Mouse (Mus musculus) Patski (cell line): ENCODE data around the gene Rps26. TPM values are rescaled to one million over a fixed set of nuclear protein-coding genes. Genes with fewer than 3 reads are reported as not detected.

Experiments used
- ATAC-seq: fragments of 100-300 bp; one replicate; pipeline ENCODE4 v1.8.0; 2021
- CTCF ChIA-PET: fragments of 350-600 bp; sonication (Branson Sonifier 250); formaldehyde crosslinking; loops from one replicate; lab custom pipeline; 2022; ENCODE audit warnings: inconsistent platforms; lab: Charles Lee
- POLR2A ChIA-PET: fragments of 350-600 bp; sonication (Branson Sonifier 250); formaldehyde crosslinking; loops from one replicate; lab custom pipeline; 2022; ENCODE audit warnings: antibody characterized with exemption, inconsistent platforms; lab: Charles Lee
- DNase-seq: peaks from one replicate; pipeline ENCODE4 v3.0.0-alpha.2; 2011; ENCODE audit warnings: low read depth, low spot score
- H3K27me3 ChIP-seq: fragments of 371-371 bp; one replicate; pipeline ENCODE4 v1.5.1; 2021
- CTCF ChIP-seq: fragments of 100-300 bp; IDR thresholded peaks from one replicate; pipeline ENCODE4 v1.5.1; 2021
- in situ Hi-C: fragments of 300-500 bp; cut with MboI; formaldehyde crosslinking; loops from 3 replicates; pipeline ENCODE4 v1.11.1; 2018; ENCODE audit warnings: low pct_unique_long_range_greater_than_20kb, mixed read lengths
- polyA plus RNA-seq: library from polyadenylated mRNA; unstranded; gene quantifications from one replicate; pipeline ENCODE4 v1.2.3, GENCODE M21; 2021

Rps26 gene
- 259 TPM for polyA plus RNA-seq

GRCm38 (mm10) chr10:128626311-128627310 is at the start of gene Rps26:
Gene Rps26, minus strand, starts transcription at chr10:128626747.
- no peaks in the 10 kb centered on the region for H3K27me3 ChIP-seq
- TF ChIP-seq CTCF, result no peak
- peak; percentile 95 for DNase-seq
- ChIA-PET POLR2A (no interaction called here), CTCF (interaction anchor here (0.6 kb wide), 1 partner anchor 22 kb away, joined by 3 read pairs; no protein-coding TSS in a partner anchor)
- in situ Hi-C loops, result loop anchor here (5.0 kb wide), 1 partner anchor 46 kb away; the partner anchor contains the start of gene Suox
- ATAC-seq, result peak; percentile 93

DNA sequence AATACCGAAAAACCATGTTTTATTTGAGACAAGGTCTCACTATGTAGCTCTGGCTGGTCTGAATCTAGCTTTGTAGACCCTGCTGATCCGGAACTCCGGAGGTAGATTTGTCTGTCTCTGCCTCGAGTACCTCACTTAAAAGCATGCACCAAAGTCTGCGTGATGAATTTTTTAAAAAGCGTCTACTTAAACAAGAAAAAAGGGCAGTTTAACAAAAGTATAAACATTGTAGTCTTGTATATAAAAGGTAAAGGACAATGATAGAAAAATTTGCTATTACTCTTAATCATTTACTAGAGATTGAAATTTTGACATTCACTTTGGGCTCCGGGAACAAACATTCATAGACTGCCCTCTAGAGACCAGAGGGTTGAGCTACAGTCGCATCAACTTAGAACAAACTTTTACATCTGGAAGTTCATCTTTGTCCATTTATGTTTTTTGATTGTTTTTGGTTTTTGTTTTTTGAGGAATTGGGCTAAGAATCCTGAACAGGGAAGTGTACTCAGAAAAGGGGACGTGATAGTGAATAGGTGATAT is 48.0 kb upstream of the Rps26 start:
- in situ Hi-C loops, result loop anchor here (5.0 kb wide), 1 partner anchor 47 kb away; the partner anchor contains the start of gene Rps26
- ATAC-seq (peak; percentile 22), DNase-seq (no peak)
- POLR2A ChIA-PET, result interaction anchor here (0.5 to 1.1 kb wide), 3 partner anchors 14 to 127 kb away, joined by 3 to 4 read pairs (median 3); partner anchors contain the start of gene Zc3h10
- H3K27me3 ChIP-seq, result no peaks in the 10 kb centered on the region
- peak; percentile 66 for TF ChIP-seq CTCF
- CTCF ChIA-PET, result interaction anchor here (0.6 to 2.1 kb wide), 10 partner anchors 13 to 224 kb away, joined by 3 to 11 read pairs (median 4); partner anchors contain the start of gene Erbb3

DNA sequence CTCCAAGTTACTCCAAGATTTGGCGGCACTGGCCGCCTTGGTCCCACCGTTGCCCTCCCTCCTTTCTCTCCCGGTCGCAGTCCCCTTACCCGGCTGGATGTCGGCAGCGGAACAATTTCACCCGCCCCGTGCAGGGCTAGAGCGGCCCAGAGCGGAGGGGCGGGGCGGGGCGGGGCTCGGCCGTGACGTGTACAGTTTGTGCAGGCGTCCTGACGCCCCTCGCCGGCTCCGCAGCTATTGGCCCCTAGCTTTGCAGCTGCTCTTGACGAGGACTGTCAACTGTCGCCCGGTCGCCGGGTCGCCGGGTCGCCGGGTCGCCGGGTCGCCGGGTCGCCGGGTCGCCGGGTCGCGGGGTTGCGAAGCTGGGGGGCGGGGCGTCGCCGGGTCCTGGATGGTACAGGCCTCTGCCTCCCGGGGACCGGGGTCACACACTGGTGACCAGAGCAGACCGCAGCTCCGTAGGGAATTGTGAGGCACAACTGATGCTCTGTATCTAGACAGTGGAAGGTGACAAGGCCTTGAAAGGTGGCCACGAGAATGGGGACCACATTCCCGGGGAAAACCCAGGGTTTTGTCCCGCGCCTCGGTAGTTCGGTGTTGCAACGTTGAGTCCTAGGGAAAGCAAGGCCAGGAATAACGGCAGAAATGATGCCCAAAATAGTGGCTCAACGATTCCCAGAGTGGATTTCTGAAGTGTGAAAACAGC is 47.4 kb upstream of the Rps26 start, which contains the start of gene Suox:
Gene Suox, minus strand, starts transcription at position 311 of the 706 bp plus-strand sequence.
- ChIA-PET CTCF (interaction anchor here (1.0 to 2.1 kb wide), 7 partner anchors 12 to 84 kb away, joined by 3 to 11 read pairs (median 4); partner anchors contain the start of gene Erbb3), POLR2A (interaction anchor here (0.6 to 1.1 kb wide), 2 partner anchors 99 to 126 kb away, joined by 3 to 4 read pairs; partner anchors contain the start of gene Zc3h10)
- ATAC-seq, result peak; percentile 89
- in situ Hi-C loops, result loop anchor here (5.0 kb wide), 1 partner anchor 47 kb away; the partner anchor contains the start of gene Rps26
- no peaks in the 10 kb centered on the region for H3K27me3 ChIP-seq
- TF ChIP-seq CTCF, result no peak
- DNase-seq, result no peak

GRCm38 (mm10) chr10:128671148-128671547 is 44.6 kb upstream of the Rps26 start:
- no peak for ATAC-seq
- no peak for TF ChIP-seq CTCF
- in situ Hi-C loops, result loop anchor here (5.0 kb wide), 1 partner anchor 44 kb away; the partner anchor contains the start of gene Rps26
- no peaks in the 10 kb centered on the region for H3K27me3 ChIP-seq
- DNase-seq, result no peak
- POLR2A ChIA-PET, result no interaction called here
- CTCF ChIA-PET, result no interaction called here

- no peak for ATAC-seq
- ChIA-PET POLR2A (no interaction called here), CTCF (no interaction called here)
- in situ Hi-C loops, result no loop called here
- DNase-seq, result no peak
- no peak for TF ChIP-seq CTCF
- H3K27me3 ChIP-seq, result no peaks in the 10 kb centered on the region
Observed at GRCm38 (mm10) chr10:128668790-128669672, 42.5 kb upstream of the Rps26 start.

DNA sequence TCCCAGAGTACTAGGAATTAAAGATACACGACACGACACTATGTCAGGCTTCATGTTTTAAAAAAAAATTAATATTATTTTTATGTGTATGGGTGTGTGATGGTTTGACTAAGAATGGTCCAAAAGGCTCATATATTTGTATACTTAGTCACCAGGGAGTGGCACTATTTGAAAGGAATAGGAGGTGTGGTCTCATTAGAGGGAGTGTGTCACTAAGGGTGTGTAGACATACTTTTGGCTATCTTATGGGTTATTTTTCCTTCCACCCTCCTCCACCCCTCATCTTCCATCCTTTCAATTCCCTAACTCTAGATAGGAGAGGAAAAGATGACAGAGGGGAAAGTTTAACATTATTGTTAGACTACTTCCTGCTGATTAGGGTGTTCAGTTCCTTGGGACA is 39.3 kb upstream of the Rps26 start:
- POLR2A ChIA-PET, result interaction anchor here (0.6 kb wide), 2 partner anchors 39 to 304 kb away, joined by 3 to 4 read pairs; partner anchors contain the start of gene Cdk2
- no peaks in the 10 kb centered on the region for H3K27me3 ChIP-seq
- TF ChIP-seq CTCF, result no peak
- CTCF ChIA-PET, result no interaction called here
- in situ Hi-C loops, result no loop called here
- no peak for DNase-seq
- ATAC-seq, result no peak

DNA sequence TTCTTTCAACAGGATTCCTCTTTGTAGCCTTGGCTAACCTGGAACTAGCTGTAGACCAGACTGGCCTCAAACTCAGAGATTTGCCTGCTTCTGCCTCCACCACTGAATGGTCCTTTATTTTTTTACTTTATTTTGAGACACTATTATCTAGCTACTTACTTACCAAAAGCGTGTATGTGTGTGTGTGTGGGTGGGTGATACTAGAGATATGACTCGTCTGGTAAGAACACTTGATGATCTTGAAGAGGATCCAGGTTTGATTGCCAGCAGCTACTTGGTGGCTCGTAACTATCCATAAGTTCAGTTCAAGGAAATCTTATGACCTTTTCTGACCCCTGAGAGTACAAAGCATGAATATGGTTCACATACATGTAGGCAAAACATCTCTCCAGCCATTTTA is 38.8 kb upstream of the Rps26 start:
- POLR2A ChIA-PET, result interaction anchor here (0.5 to 0.6 kb wide), 3 partner anchors 14 to 304 kb away, joined by 3 read pairs; no protein-coding TSS in a partner anchor
- in situ Hi-C loops, result no loop called here
- no peak for DNase-seq
- no peak for ATAC-seq
- no peaks in the 10 kb centered on the region for H3K27me3 ChIP-seq
- CTCF ChIA-PET, result no interaction called here
- no peak for TF ChIP-seq CTCF

DNA sequence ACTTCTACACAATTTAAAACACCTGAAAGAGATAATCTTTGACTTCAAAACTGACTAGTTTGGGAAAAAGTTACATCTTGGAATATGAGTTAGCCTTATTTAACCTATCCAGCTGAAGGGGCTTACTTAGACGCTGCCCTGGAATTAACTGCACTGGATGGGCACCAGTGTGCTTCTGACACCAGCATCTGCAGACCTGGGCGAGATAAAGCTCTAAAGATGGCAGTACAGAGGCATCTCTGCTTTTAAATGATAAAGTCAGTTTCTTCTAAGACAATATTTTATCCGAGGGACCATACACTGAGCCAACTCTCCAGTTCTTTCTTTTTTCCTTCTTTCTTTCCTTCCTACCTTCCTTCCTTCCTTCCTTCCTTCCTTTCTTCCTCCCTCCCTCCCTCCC is 38.3 kb upstream of the Rps26 start:
- no peak for TF ChIP-seq CTCF
- CTCF ChIA-PET, result interaction anchor here (1.7 kb wide), 1 partner anchor 11 kb away, joined by 4 read pairs; no protein-coding TSS in a partner anchor
- no peak for DNase-seq
- ATAC-seq, result no peak
- in situ Hi-C loops, result no loop called here
- H3K27me3 ChIP-seq, result no peaks in the 10 kb centered on the region
- POLR2A ChIA-PET, result interaction anchor here (0.5 to 0.6 kb wide), 2 partner anchors 13 to 171 kb away, joined by 3 read pairs; no protein-coding TSS in a partner anchor
